Mouse (Mus musculus) layer of hippocampus, adult 9-10 months (tissue): Measurements from ENCODE around the gene Ccdc105.

Experiments
- DNase-seq: peaks from one replicate; pipeline ENCODE4 v3.0.0; 2022; ENCODE audit warnings: low spot score

The Ccdc105 gene

DNA sequence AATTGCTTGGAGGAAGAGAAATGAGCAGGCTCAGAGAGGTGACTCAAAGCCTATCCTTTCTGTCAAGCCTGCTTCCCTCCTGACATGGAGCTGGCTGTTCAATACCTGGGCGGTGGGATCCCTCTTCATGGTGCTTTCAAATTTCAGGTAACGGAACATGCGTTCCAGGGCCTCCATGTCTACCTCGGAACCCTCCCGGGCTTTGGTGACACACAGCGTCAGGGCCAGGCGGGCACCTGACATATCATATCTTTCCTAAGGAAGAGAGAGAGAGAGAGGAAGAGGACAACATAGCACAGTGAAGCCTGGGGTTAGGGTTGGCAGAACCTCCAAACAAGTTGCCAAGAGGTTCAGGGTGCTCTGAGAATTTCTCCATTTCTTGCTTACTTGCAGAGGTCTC lies 37.7 kb downstream of the Ccdc105 start:
- DNase-seq = no peak

DNA sequence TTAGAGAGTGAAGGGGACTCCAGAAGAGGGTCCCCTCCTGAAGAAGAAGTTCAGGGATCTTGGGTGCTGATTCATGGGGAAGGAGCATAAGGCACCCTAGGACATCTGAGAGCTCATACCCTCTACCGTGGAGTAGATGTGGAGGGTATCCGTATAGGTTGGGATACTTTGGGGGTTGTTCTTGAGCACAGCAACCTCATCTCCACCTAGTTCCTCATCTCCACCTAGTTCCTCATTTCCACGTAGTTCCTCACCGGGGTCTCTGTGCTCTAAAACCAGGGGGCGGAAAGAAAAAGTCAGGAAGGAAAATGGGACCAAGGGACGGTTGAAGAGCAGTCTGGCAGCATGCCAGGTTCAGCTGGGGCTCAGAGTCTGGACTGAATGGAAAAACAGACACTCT lies 38.7 kb downstream of the Ccdc105 start:
- DNase-seq = no peak

DNA sequence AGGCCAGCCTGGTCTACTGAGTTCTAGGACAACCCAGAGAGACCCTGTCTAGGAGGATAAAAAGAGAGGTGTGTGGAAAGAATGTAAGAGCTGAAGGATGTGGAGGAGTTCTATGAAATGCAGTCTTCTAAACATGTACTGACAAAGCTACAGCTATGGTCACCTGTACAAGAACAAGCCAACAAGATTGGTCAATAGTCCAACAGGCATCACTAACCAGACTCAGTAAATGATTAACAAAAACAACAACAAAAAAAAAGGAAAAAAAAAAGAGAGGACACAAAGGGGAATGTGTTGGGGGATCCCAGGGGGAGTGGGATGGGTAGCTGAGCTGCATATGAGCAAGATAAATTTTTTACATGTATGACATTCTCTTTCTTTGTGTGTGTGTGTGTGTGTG lies 42.2 kb downstream of the Ccdc105 start:
- no peak for DNase-seq

DNA sequence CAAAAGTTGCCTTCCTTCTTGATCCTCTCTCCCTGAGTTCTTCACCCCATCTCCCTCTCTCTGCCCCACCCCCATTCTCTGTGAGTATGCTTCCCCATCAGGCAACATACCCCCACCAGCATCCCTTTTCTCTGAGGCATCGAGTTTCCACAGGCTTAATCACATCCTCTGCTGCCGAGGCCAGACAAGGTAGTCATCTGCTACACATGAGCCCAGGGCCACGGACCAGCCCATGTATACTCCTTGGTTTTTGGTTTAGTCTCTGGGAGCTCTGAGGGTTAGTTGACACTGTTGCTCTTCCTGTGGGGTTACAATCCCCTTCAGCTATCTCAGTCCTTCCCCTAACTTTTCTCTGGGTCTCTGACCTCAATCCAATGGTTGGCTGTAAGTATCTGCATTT lies 52.0 kb downstream of the Ccdc105 start:
- no peak for DNase-seq
